Mouse (Mus musculus): ENCODE measurements around the gene Rps6ka5.

DNA sequence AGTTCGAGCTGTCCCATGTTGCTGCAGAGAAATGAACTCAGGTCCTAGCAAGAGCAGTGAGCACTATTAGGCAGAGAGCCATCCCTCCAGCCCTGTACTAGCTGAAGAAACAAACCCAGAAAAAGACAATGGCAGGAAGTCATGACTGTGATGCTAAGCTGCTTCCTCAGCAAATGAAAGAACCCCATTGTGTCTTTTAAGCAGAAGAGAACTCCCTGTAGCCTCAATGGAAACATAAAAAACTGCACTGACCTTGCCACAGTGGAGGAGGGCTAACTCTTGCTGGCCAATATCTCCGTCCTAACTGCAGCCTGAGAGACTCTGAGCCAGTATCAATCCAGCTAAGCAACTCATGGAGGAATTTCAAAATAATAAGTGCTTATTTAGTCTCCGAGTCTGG lies 192.8 kb downstream of the Rps6ka5 start:
- TF ChIP-seq CTCF (IDR thresholded peaks at IDR 0.05; ENCODE audit: insufficient read depth, low read length) (no peak), POLR2A (IDR thresholded peaks at IDR 0.05; ENCODE audit: borderline replicate concordance, extremely low read depth, low read depth, low read length) (no peak)
